Mouse (Mus musculus) neural tube, embryonic 15.5 days (tissue): ENCODE data around the gene Prkn. TPM values are rescaled to one million over a fixed set of nuclear protein-coding genes. Genes with fewer than 3 reads are reported as not detected.

Source experiments
- ATAC-seq: fragments of 200-750 bp; cut with Nextera tagmentation; 2 replicates; pipeline ENCODE4 v1.8.0; 2017; ENCODE audit warnings: mild to moderate bottlenecking, moderate TSS enrichment, moderate library complexity; ENCODE audit not compliant: low FRiP score
- H3K27ac ChIP-seq: fragments of 300-500 bp; sonication (generic); replicated peaks from 2 replicates; pipeline ENCODE4 v1.5.1; 2015; ENCODE audit warnings: mild to moderate bottlenecking, inconsistent platforms
- H3K27me3 ChIP-seq: fragments of 300-500 bp; sonication (generic); replicated peaks from 2 replicates; pipeline ENCODE4 v1.6.1; 2015; ENCODE audit warnings: inconsistent platforms
- H3K36me3 ChIP-seq: fragments of 300-500 bp; sonication (generic); 2 replicates; pipeline ENCODE4 v1.6.1; 2015; ENCODE audit warnings: inconsistent platforms
- H3K4me1 ChIP-seq: fragments of 300-500 bp; sonication (generic); 2 replicates; pipeline ENCODE4 v1.6.1; 2015; ENCODE audit warnings: inconsistent platforms
- H3K4me2 ChIP-seq: fragments of 300-500 bp; sonication (generic); 2 replicates; pipeline ENCODE4 v1.6.1; 2015; ENCODE audit warnings: inconsistent platforms, mild to moderate bottlenecking, moderate library complexity
- H3K4me3 ChIP-seq: fragments of 300-500 bp; sonication (generic); replicated peaks from 2 replicates; pipeline ENCODE4 v1.5.1; 2015; ENCODE audit warnings: mild to moderate bottlenecking, inconsistent platforms
- H3K9ac ChIP-seq: fragments of 300-500 bp; sonication (generic); replicated peaks from 2 replicates; pipeline ENCODE4 v1.6.1; 2015; ENCODE audit warnings: mild to moderate bottlenecking, inconsistent platforms
- H3K9me3 ChIP-seq: fragments of 300-500 bp; sonication (generic); replicated peaks from 2 replicates; pipeline ENCODE4 v1.6.1; 2016; ENCODE audit warnings: inconsistent platforms
- WGBS: fragments of 180-500 bp; shearing (Covaris S2); methylation state at CpG from one replicate; pipeline ENCODE4 v1.1.7; 2015; ENCODE audit warnings: mixed read lengths; 5-methylcytosine and 5-hydroxymethylcytosine counted together
- polyA plus RNA-seq: library from polyadenylated mRNA; unstranded; fragments of >200 nt; fragmentation: Nextera tagmentation; extraction: Ambion mirVana; gene quantifications from 2 replicates; pipeline ENCODE4 v1.2.1, GENCODE M21; 2015

Gene Prkn
- polyA plus RNA-seq, 1 experiment from 2014 or later = 4.8 TPM

DNA sequence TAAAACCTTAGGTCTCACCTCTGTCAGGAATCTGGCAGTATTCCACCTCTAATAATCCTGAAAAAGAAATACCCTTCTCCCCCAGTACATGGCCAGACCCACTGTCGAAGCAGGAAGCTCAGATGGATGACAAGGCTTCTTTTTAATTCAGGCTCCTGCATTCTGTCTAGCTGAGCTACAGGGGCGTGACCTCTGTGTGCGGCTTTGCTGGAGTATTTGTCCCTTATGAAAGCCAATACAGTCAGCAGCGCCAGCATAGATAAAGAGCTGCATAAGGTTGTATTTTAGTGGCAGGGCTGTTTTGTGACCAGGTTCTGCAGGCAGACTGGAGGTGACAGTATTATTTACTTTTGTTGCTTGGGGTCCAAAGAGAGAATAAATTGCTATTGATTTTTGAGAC lies 47.7 kb downstream of the Prkn start:
- no peaks in the 10 kb centered on the region for H3K9me3 ChIP-seq
- no peak overlapping the region for H3K4me2 ChIP-seq
- H3K4me3 ChIP-seq = no peak overlapping the region
- H3K27ac ChIP-seq = no peak overlapping the region
- 27% methylated on average over 4 of the region's 4 CpGs for WGBS
- H3K9ac ChIP-seq = no peak overlapping the region
- H3K4me1 ChIP-seq = peaks cover 5% of the 10 kb centered on the region; the same call in 1 of the 2 replicates
- no peaks in the 10 kb centered on the region for H3K36me3 ChIP-seq
- no peaks in the 10 kb centered on the region for H3K27me3 ChIP-seq
- ATAC-seq = no peak

DNA sequence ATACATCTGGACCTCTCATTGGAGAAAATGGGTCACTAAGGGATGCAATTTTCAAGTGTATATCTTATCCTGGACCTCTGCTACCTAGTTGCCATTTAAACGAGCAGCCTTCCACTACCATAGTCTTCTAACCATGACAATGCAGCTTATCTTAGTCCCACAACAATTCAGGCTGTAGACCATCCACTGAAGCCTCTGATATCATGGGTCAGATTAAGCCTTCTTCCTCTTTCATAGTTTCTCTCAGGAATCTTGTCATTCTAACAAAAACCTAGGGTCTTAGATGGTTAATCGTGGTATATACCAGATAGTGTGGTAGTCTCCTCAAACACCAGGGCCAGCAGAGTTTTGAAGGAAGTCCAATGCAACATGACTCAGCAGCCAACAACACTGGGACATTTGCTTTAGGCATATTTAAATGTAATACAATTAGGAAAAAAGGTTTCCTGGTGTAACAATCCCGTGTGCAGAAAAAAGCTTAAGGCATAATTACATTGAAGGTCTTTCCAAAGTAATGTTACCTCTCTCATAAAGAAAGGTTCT lies 61.6 kb downstream of the Prkn start:
- ATAC-seq = no peak
- H3K27me3 ChIP-seq = no peaks in the 10 kb centered on the region
- H3K4me3 ChIP-seq = no peak overlapping the region
- H3K27ac ChIP-seq = no peak overlapping the region
- no peaks in the 10 kb centered on the region for H3K4me1 ChIP-seq
- 94% methylated on average over 3 of the region's 3 CpGs for WGBS
- H3K4me2 ChIP-seq = no peak overlapping the region
- H3K9ac ChIP-seq = no peak overlapping the region
- H3K9me3 ChIP-seq = no peaks in the 10 kb centered on the region
- H3K36me3 ChIP-seq = no peaks in the 10 kb centered on the region

DNA sequence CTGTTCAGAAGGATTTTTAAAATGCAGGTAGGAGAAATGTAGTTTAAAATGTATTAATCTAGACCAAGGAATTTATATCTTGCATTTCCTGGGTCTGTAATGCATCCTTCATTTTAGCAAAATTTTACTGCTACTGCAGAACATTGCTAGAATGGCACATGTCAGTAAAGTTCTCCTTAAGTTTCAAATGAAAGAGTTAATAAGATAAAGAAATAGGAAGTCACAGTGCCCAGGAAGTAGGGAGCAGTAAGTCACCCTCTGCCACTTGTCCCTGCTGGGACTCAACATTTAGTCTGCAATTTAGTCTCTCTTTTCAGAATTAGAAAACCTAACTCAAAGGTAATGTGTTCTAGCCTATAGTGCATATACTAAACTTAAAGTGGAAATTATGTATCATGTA lies 96.5 kb downstream of the Prkn start:
- ATAC-seq = no peak
- H3K9me3 ChIP-seq = no peaks in the 10 kb centered on the region
- no peak overlapping the region for H3K9ac ChIP-seq
- H3K27me3 ChIP-seq = no peaks in the 10 kb centered on the region
- no peak overlapping the region for H3K4me3 ChIP-seq
- no peak overlapping the region for H3K4me2 ChIP-seq
- no peaks in the 10 kb centered on the region for H3K36me3 ChIP-seq
- H3K4me1 ChIP-seq = peaks cover 4% of the 10 kb centered on the region; the same call in 1 of the 2 replicates
- no peak overlapping the region for H3K27ac ChIP-seq

DNA sequence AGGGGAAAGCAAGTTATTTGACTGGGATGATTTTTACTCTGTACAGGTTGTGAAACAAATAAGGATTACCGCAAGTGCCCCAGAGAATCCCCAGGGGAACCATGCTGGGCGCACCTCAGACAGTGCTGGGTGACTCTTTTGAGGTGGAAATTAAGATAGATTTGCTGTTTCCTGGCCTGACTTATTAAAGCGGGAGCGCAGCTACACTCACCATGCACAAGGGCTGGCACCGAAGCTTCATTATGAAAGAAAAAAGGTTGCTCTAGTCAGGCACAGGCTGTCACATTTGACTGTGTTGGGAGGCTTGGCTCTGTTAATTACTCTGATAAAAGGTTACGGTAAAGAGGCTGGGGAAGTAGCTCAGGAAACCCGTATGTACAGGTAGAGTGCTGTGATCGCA lies 97.7 kb downstream of the Prkn start:
- H3K27me3 ChIP-seq = no peaks in the 10 kb centered on the region
- H3K4me2 ChIP-seq = no peak overlapping the region
- H3K36me3 ChIP-seq = no peaks in the 10 kb centered on the region
- H3K4me3 ChIP-seq = no peak overlapping the region
- WGBS = 33% methylated on average over 8 of the region's 8 CpGs
- H3K9ac ChIP-seq = no peak overlapping the region
- peaks cover 4% of the 10 kb centered on the region; the same call in 1 of the 2 replicates for H3K4me1 ChIP-seq
- no peak for ATAC-seq
- no peak overlapping the region for H3K27ac ChIP-seq
- H3K9me3 ChIP-seq = no peaks in the 10 kb centered on the region

DNA sequence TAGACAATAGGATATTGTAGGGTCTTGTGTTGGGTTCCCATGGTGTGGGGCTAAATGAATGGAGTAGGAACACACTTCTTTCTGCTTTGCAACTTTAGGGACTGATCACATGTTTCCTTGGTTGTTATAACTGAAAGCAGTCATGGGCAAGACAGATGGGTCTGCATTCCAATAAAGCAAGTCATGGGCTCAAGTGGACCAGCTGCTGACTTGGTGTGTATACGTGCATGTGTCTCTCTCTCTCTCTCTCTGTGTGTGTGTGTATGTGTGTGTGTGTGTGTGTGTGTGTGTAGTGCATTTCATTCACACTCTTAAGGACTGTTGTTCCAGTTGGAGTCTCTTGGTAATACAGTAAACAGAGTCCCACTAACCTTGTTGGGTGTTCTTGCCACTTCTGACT lies 98.6 kb downstream of the Prkn start:
- Histone ChIP-seq H3K36me3 (no peaks in the 10 kb centered on the region), H3K9me3 (no peaks in the 10 kb centered on the region), H3K4me2 (no peak overlapping the region), H3K27me3 (no peaks in the 10 kb centered on the region), H3K4me1 (peaks cover 4% of the 10 kb centered on the region; the same call in 1 of the 2 replicates), H3K9ac (no peak overlapping the region), H3K27ac (no peak overlapping the region), H3K4me3 (no peak overlapping the region)
- no peak for ATAC-seq
- WGBS = 56% methylated on average over 1 of the region's 1 CpGs

DNA sequence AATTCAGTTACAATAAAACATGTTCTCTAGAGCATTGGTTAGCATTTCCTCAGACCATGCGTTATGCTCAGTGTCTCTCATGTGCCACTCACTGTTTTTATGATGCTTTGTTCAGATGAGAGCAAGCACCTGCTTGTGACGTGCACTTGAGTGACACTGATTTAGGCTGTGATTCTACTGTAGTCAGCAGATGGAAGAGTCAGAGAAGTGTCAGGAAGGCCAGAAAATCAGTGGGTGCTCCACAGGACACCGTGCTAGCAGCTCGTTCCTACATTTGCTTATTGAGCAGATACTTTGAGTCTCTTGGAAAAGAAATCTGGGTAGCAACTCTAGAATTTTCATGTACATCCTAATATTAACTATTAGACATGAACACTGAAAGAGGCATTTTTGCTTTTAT lies 106.4 kb downstream of the Prkn start:
- Histone ChIP-seq H3K4me3 (no peak overlapping the region), H3K4me1 (no peaks in the 10 kb centered on the region), H3K4me2 (no peak overlapping the region), H3K36me3 (no peaks in the 10 kb centered on the region), H3K27me3 (no peaks in the 10 kb centered on the region), H3K27ac (no peak overlapping the region), H3K9ac (no peak overlapping the region), H3K9me3 (no peaks in the 10 kb centered on the region)
- 64% methylated on average over 4 of the region's 4 CpGs for WGBS
- no peak for ATAC-seq

DNA sequence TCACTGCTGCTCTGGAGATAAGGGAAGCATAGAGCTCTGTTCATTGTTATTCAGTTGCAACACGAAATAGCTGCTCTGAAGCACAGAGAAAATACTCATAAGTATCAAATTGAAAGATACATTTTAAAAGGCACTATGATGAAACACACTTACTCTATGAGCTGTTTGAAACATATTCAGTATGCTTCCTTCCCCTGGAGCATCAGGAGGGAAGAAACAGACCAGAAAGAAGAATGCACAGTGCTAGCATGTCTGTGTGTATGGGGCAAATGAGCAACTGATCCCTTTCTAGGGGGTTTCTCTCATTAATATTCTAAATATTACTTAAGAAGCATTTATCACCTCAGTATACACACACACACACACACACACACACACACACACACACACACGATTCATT lies 107.4 kb downstream of the Prkn start:
- no peak for ATAC-seq
- Histone ChIP-seq H3K9me3 (no peaks in the 10 kb centered on the region), H3K27ac (no peak overlapping the region), H3K4me3 (no peak overlapping the region), H3K4me1 (no peaks in the 10 kb centered on the region), H3K36me3 (no peaks in the 10 kb centered on the region), H3K9ac (no peak overlapping the region), H3K27me3 (no peaks in the 10 kb centered on the region), H3K4me2 (no peak overlapping the region)
- 82% methylated on average over 2 of the region's 2 CpGs for WGBS

DNA sequence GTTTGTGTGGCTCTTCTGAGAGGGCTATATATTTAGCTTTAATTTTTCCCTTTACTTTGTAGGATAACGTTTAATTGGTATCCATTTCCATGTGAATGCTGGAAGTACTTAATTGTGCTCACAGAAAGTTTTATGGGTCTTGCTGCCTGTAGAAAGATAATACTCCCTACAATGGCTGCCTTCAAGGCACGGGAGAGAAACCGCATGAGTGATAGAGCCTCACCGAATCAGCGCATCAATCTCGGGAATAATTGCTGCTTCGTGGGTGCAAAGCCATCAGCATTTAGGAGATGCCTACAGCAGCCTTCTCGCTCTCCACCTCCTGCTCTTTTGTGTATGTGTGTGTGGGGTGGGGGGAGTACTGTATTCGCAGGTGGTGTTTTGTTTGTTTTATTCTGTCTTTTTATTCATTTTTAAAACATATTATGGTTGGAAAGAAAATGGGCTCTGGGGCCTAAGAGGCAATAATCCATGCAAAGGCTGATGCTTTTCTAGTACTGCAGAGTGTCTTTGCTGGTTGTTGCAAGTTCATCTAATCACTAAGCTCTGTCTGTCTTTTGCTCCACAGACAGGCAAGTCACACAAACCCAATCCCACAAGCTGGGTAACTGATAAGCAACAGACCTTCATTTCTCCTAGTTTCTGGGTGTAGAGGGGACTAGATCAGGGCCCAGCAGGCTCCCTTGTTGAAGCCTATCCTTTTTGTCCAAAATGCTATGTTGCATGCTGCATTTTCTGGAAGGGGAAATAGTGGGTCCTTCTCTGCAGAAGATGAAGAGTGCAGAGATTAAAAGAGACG lies 119.1 kb downstream of the Prkn start:
- H3K9me3 ChIP-seq = no peaks in the 10 kb centered on the region
- ATAC-seq = 0 out of 2 replicates have a peak, but pooled peaks have one; percentile 38
- H3K36me3 ChIP-seq = no peaks in the 10 kb centered on the region
- H3K9ac ChIP-seq = no peak overlapping the region
- WGBS = 19% methylated on average over 10 of the region's 10 CpGs
- peaks cover 8% of the 10 kb centered on the region for H3K4me1 ChIP-seq
- H3K4me3 ChIP-seq = no peak overlapping the region
- H3K27me3 ChIP-seq = no peaks in the 10 kb centered on the region
- H3K4me2 ChIP-seq = peak overlapping the region; percentile 33
- H3K27ac ChIP-seq = peak overlapping the region; percentile 54

DNA sequence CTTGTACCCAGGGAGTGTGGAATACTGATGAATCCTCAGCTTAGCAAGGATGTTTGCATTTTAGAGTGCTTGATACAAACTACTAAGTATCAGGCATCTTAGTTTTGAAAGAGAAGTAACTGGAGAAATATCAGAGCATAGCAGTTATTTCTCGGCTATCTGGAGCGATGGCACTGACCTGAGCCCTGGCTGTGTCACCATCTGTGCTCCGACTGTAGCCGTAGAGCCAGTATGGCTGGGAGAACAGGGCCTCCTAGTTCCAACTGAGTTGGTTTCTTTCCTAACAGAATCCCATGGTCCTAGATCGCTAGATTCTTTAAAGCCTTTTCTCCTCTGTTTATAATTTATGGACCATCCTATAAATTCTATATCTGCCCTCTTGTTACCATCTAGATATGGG lies 122.0 kb downstream of the Prkn start:
- H3K4me3 ChIP-seq = no peak overlapping the region
- ATAC-seq = no peak
- 86% methylated on average over 5 of the region's 5 CpGs for WGBS

DNA sequence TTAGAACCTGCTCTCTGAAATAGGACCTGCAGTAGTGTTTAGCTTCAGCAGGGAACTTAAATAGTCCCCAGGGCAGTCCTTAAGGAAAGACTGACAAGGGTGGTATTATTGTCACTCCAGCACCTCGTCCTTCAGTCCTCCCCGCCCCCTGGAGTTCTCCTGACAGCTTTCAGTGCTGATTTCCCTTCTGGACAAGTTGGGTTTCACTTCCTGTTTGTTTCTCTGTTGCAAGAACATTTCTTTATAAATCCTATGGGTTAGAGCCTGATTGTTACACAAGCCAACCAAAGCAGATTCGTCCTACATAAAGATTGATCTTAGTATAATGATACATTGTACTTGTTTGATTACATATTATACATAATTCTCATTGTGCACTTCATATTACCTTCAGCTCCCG lies 142.0 kb downstream of the Prkn start:
- Histone ChIP-seq H3K36me3 (no peaks in the 10 kb centered on the region), H3K9ac (no peak overlapping the region), H3K4me1 (peaks cover 2% of the 10 kb centered on the region), H3K27ac (no peak overlapping the region), H3K9me3 (no peaks in the 10 kb centered on the region), H3K27me3 (no peaks in the 10 kb centered on the region), H3K4me3 (no peak overlapping the region), H3K4me2 (no peak overlapping the region)
- no peak for ATAC-seq
- 71% methylated on average over 4 of the region's 4 CpGs for WGBS

More for the DNA sequence above, 122.0 kb downstream of the Prkn start:
- no peaks in the 10 kb centered on the region for H3K27me3 ChIP-seq
- H3K9ac ChIP-seq = no peak overlapping the region
- H3K4me2 ChIP-seq = no peak overlapping the region
- H3K4me1 ChIP-seq = peaks cover 8% of the 10 kb centered on the region
- no peak overlapping the region for H3K27ac ChIP-seq
- H3K9me3 ChIP-seq = no peaks in the 10 kb centered on the region
- H3K36me3 ChIP-seq = no peaks in the 10 kb centered on the region

DNA sequence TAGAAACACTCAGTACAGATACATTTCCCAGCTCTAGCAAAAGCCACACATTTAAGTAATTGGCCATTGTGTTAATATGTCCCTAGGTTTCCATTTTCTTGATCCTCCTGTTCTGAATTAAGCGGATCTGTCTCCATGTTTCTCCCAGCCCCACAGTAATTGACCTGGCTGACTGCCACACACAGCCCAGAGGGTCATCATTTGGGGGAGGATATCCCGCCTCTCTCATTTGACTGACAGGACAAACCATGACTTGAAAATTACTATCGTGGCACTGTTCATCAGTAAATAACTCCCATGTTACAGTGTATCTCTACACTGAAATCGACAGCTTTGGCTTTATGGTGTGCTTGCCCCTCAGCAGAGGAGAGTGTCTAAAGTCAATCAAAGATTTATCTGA lies 146.9 kb downstream of the Prkn start:
- Histone ChIP-seq H3K27ac (no peak overlapping the region), H3K9ac (no peak overlapping the region), H3K27me3 (no peaks in the 10 kb centered on the region), H3K4me3 (no peak overlapping the region), H3K9me3 (no peaks in the 10 kb centered on the region), H3K36me3 (no peaks in the 10 kb centered on the region), H3K4me1 (peaks cover 4% of the 10 kb centered on the region), H3K4me2 (no peak overlapping the region)
- WGBS = 40% methylated on average over 4 of the region's 4 CpGs
- ATAC-seq = peak; percentile 21; the same call in 1 of the 2 replicates

DNA sequence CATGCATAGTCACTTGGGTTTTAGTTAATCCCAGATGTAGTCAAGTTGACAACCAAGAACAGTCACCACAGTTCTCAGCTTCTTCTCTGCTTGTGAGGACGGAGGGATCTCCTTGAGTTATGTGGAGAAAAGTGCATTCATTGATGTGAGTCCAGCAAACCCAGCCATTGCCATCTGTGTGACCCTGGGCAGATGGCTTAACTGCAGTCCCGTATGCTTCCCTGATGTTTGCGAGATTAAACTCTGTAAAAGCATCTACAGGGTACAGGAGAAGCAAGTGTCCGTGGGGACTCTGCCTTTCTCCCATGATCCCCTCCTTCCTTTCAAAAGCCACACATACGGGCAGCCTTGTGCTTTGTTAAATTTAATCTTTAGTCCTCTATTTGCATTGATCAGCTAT lies 157.1 kb downstream of the Prkn start:
- H3K4me2 ChIP-seq = no peak overlapping the region
- H3K27ac ChIP-seq = no peak overlapping the region
- WGBS = 66% methylated on average over 5 of the region's 5 CpGs
- H3K4me3 ChIP-seq = no peak overlapping the region
- no peaks in the 10 kb centered on the region for H3K27me3 ChIP-seq
- no peak overlapping the region for H3K9ac ChIP-seq
- no peaks in the 10 kb centered on the region for H3K9me3 ChIP-seq
- no peak for ATAC-seq
- no peaks in the 10 kb centered on the region for H3K36me3 ChIP-seq
- H3K4me1 ChIP-seq = no peaks in the 10 kb centered on the region
